Mouse (Mus musculus) urinary bladder, postnatal 14 days (tissue): ENCODE results near the gene Slc35f4.

Source experiments
- DNase-seq: peaks from one replicate; pipeline ENCODE4 v3.0.0; 2021; ENCODE audit warnings: low spot score

Gene Slc35f4

DNA sequence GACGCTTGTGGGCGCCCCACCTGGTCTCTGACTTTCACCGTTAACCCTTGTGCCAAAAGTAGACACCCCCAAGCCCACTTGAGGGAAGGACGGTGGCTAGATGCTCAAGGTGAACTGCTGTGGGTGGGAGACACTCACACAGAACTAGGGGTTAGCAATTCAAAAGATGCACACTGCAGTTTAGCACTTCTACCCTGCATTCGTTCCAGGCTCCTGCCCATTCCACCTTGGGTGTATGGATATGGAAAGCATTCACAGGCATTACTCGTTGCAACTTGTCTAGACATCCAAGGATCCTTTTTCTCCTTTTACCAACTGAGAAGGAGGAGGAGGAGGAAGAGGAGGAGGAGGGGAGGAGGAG, at the start of gene Slc35f4:
Gene Slc35f4, minus strand, starts transcription at position 116 of the 361 bp plus-strand sequence.
- no peak for DNase-seq

DNA sequence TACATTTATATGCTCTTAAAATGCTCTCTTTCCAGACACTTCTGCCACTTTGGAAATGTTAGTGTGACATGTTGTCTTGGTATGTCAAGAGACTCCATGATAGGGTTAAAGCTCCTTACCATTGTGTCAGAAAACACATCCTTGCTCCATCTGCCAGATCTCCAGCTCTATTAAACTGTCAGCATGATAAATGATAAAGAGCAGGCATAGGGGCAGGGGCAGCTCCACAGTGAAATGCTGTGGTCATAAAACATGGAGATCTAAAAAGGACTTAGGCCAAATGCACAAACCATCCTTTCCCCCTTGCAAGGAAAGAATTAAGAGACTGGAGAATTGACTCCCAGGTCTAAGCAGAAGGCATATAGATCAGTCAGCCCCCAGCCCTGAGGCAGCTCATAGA, 42.5 kb upstream of the Slc35f4 start:
- DNase-seq = no peak

DNA sequence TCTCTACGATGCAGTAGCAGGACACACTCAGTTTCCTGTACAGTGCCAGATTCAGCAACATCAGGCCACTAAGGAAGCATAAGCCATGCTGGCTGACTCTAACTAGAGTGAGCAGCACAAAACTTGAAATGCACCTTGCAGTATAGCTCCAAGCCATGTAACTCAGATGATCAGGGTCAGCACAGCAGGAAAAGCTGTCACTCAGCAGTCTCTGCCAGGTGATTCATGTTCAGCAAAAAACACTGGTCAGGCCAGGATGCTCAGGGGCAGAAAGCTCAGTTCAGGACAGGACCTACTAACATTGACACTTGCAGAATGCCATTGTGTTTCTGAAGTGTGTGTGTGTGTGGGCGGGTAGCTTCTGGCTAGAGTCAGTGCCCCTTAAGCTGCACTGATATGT, 34.9 kb upstream of the Slc35f4 start:
- no peak for DNase-seq

DNA sequence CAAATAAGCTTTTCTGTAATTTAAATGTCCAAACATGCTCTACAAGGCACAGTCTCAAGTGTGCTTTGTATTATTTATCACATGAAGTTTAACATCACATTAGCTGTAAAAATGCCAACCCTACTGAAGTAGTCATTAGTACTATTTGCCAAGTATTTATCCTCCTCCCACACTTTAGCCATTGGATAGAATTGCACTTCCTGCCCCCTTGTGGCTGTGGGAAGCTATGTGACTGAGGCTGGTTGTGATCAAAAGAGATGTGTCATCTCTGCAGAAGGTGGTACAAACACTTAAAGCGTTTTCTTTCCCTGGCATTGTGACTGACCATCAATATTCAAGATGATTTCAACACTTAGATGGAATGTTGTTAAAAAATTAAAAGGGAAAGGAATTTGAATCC, 14.3 kb upstream of the Slc35f4 start:
- peak; percentile 6 for DNase-seq

DNA sequence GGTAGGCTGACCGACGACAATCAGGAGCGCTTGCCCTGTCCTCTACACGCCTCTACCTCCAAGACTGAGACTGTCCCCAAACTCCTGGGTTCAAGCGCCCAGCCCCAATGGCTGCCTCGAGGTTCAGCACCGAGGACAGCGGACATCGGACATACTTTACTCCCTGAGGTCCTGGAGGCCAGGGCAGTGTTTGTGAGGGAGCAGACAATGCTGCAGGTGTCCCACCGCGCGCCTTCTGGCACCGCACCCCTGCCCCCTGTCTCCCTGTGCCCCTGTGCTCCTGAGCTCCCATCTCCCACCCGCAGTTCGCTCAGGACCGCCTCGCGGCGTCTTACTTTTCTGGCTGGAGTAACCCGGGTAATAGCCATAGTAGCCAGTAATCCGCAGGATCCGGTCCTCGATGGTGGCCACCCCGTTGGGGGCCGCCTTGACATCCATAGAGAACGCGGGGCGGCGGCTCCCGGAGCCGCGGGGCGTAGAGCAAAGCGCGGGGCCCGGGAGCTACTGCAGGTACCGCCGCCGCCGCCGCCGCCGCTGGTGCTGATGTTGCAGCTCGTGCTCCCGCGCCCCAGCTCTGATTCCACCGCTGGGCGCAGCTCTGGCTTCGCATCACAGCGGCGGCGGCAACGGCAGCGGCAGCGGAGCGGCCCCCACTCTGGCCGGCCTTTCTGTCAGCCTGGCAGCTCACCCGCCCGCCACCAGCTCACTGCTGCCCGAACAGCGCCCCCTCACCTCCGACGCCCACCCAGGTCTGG, 493 bp downstream of the Slc35f4 start:
- peak; percentile 63 for DNase-seq

DNA sequence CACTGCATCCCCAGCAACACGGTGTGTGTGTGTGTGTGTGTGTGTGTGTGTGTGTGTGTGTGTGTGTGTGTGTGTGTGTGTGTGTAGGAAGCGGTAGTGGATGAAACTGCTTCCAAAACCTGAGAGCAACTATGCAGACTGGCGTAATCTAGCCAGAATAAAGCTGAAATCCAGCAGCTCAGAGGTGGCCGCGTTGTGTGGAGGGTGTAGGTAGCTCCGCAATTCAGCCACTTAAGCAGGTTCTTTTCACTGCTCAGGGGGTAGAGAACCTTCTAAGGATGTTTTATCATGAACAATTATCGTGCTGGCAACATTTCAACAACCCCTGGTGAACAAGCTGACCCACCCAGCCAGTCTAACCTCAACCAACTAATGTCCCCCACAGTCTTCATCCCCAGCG, 1.2 kb downstream of the Slc35f4 start:
- DNase-seq = no peak

DNA sequence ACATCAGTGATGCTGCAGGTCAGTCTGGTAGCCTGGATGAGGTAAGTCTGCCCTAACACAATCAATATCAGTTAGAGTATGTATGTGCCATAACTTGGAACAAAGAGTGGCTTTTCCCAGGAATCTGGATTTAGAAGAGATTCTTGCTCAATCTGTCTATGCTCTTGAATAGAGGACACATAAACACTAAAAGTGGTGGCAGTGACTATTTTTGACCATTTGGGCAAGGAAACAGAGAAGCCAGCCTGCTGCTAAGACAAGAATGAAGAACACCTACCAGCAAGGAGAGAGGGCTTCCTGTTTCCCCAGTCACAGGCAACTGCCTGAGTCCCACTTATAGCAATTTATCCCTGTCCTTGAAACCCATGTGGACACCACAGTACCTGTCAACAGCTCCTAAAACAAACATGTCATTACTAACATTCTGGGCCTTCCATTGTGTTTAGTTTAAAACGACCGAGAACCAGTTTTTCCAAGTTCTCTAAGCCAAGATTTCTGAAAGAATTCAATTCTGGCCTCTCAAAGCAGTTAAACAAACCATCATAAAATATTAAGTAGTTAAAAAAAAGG, 10.7 kb downstream of the Slc35f4 start:
- DNase-seq = no peak

DNA sequence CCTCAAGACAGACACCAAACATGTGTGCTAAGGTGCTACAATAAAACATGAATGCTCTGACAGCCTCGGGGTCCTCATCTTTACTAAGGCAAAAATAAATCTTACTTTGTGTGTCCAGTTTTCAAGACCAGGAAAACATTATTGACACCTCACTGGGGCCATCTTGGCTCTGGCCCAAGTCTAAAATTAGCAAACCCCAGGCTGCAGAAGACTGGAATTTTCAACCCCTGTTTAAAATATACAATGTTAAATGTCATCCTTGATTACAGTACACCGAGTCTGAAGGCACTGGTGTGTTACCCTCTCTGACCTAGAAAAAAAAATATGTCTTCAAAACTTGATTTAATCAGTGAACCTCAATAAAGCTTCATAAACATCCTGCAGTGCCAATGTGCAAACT, 11.7 kb downstream of the Slc35f4 start:
- no peak for DNase-seq

DNA sequence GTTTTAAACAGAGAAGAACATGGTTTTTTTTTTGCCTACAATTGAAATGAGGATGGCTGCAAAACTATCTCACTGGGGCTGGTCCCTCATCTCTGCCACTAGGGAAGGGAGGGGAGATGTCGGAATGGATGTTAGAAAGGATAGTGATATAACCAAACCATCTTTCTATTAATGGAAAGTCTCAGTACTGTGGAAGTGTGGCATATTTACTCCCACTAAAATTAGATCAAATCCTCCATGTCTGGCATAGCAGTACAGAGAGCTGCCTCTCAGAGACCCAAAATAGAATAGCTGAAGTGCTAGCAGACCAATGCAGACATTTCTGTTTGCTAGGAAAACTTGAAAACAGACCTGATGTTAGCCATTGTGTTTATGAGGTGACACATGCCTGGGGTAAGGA, 30.7 kb downstream of the Slc35f4 start:
- DNase-seq = no peak

DNA sequence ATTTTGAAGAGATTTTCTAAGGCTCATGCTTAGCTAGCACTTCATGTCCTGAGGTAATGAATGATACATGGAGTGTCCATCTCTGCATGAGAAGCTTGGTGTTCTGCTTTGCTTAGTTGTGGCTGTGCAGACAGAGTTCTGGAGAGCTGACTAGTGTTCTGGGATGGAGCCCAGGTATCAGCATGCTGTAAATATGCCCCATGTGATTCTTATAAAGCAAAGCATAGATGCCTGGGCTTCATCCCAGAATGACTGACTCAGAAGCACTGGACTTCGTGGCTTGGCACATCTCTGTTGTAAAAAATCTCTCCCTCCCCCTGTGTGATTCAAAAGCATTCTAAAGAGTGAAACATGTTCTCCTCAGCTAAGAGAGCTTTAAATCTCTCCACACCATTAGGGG, 32.1 kb downstream of the Slc35f4 start:
- DNase-seq = peak; percentile 28

DNA sequence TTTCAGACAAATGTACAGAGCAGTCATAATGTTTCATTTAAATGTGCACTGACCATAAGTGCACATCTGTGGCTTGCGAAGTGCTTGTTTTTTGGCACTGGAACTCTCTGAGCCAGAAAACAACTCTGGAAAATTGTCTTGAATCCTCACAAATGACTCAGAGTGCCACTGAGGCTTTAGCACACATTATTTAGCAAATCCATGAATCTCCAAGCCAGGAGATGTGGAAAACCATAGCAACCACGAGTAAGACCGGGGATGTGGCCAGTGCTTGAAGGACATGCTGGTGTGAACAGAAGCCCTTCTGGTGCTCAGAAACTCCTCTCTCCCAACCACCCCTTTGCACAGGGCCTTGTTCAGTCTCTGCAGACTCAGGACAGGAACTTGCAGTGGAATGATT, 33.3 kb downstream of the Slc35f4 start:
- no peak for DNase-seq

DNA sequence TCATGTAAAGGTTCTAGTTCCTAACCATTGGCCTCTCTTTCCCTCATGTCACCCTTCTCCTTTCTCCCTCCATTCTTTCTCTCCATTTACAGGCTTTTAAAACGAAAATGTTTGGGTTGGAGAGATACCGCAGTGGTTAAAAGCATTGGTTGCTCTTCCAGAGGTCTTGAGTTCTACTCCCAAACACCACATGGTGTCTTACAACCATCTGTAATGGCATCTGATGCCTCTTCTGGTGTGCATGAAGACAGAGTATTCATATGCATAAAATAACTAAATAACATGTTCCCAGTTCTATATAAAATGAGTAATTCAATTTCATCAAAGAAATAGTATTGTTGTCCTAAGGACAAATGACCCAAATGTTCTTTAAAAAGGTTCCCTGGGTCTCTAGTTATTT, 49.2 kb downstream of the Slc35f4 start:
- DNase-seq = no peak

DNA sequence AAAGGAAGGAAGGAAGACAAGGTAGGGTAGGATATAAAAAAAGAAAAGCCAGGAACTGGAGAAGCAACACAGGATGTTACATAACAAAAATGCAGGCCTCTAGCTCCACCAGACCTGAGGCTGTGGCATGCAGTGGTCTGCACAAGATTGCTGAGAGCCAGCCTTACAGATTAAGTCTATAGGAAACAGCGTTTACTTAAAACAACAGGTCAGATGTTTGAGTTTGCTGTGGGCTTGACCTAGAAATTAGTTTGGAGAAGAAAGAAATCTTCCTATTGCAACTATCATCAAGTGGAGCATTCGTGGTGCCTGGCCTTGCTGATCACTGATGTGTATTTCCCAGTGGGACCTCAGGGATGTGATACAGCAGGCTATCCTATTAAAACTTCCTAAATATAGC, 64.1 kb downstream of the Slc35f4 start:
- no peak for DNase-seq

DNA sequence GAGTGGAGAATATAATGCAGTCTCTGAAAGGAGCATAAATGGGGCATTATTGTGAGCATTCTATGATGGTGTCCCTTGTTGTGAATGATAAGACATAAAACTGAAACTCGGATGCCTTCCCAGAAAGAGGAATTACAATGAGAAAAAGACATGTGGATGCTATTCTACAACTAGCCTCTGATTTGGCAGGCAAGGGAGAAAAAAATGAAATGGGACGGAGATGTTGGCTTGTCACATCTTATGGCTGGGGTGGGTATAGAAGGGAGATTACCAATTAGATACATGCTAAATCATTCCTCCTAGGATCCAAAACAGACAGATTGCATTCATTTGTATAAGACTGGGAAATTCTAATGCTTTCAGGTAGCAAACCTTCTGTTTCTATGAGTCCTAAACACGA, 65.0 kb downstream of the Slc35f4 start:
- no peak for DNase-seq

DNA sequence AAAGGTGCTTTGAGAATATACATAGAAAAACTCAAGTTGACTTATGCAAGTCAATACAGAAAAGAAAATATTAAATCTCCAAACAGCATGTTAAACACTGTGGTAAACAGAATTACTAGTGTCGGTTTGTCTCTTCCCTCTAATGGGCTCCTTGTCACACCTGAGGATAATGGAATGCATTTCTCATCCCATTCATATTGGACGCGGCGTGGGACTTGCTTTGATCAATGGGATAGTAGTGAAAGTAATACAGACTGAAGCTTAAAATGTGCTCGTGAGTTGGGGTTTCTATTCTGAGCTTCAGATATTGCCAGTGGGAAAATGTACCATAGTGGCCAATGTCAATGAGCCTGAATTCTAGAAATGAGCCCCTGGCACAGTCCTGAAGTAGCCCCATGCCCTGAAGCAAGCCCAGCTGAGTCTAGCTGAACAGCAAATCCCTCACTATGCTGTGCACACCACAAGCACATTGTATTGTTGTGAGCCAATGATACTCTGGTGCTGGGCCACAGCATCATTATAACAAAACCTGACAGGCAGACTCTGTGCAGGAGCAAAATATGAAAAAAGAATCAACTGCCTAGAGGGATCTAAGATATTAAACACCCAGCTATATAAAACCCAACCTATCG, 71.4 kb downstream of the Slc35f4 start:
- no peak for DNase-seq

DNA sequence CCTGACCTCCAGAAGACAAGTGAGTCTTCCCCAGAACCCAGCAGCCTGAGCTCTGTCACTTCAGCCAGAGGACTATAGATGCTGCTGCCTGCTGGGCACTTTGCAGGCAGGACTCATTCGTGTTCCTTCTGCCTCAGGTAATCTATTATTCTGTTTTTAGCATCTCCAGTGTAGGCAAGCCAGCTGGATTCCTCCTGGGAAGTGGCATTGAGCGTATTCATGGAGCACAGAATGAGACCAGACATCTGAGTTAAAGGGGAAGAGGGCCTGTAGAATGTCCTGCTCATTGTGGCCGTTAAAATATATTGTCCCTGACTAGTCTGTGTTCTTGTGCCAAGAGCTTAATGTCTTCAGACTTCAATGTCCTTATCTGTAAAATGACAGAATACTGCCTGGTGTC, 72.1 kb downstream of the Slc35f4 start:
- DNase-seq = no peak

DNA sequence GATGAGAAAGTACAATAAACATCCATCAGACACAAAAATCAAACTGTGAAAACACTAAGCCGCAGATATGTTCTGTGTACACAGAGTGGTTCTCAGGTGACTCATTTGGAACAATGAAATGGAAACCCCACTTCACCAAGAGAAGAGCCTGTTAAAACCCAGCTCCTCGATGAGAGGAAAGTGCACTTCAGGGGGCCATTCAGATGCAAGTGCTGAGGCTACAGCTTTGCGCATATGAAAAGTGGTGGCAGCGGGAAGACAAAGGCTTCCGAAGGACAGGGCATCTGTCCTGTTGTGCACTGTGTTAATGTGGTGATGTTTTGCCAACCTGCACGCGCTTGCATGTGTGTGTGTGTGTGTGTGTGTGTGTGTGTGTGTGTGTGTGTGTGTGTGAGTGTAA, 78.2 kb downstream of the Slc35f4 start:
- no peak for DNase-seq

DNA sequence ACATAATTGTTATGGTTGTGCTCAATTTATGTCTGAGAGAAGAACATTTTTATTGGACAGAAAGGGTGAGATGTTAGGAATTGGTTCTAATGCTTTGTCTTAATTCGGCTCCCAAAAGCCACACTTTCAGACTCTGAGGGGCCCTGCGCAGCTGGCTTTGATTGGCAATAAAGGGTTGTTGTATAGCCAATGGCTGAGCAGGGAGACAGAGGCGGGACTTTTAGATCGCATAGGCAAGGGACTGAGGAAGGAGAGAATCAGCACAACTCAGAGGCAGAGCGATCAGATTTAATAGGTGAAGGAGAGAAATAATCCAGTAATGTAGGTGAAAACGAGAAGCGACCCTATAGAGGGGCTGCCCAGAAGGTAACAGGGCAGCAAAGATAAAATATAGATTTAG, 79.4 kb downstream of the Slc35f4 start:
- DNase-seq = no peak

DNA sequence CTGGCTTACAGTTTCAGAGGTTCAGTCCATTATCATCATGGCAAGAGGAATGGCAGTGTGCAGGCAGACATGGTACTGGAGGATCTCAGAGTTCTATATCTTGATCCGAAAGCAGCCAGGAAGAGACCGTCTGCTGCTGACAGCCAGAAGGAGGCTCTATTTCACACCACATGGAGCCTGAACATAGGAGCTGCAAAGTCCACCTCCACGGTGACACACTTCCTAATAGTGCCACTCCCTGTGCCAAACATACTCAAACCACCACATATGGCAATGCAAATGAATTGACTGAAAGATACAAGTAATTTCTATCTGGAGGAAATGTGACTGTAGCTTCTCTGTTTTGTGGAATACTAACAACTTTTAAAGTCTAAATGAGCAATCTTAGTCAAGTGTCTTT, 89.0 kb downstream of the Slc35f4 start:
- no peak for DNase-seq

DNA sequence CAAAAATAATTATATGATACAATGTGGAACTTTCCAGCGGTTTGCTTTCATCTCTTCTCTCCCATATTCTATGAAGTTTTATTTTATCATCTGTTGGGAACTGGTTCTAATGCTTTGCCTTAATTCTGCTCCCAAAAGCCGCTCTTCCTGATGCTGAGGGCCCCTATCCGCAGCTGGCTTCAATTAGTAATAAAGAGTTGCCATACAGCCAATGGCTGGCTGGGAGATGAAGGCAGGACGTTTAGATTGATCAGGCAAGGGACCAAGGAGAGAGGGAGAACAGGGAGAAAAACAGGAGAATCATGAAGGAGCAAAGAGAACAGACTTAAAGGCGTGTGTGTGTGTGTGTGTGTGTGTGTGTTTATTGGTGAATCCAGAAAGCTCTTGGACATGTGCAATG, 94.0 kb downstream of the Slc35f4 start:
- DNase-seq = no peak

DNA sequence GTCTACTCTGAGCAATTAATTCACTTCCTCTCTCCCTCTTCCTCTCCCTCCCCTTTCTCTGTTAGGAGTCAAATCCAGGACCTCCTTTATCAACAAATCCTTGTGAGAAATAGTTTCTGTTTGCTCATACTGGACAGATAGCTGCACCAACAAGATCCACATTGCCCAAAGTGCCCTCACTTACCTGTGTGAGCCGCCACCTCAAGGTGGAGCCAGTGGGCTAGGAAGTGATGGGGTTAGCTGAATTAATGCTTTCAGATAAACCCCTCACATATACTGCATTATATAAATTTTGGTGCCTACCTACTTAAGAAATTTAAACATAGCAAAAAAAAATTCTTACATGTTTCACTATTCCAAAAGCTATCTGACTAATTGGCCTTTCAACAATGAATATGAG, 133.4 kb downstream of the Slc35f4 start:
- no peak for DNase-seq

DNA sequence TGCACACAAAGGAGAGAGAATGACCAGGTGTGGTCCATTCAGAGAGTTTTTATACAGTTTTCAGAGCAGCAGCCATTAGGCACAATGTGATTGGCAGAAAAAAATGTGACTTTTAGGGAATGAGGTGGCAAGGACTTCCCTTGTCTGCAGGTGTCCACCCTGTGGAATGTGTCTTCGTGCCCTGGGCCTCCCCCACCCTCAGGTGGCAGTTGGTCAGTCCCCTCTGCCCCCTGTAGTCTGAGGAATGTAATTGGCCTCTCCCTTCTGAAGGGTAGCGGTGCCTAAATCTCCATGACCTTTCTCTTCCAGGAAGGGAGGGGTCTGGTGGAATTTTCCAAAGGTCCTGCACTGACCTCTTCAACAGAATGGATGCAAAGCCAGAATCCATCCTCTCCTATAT, 163.7 kb downstream of the Slc35f4 start:
- no peak for DNase-seq

DNA sequence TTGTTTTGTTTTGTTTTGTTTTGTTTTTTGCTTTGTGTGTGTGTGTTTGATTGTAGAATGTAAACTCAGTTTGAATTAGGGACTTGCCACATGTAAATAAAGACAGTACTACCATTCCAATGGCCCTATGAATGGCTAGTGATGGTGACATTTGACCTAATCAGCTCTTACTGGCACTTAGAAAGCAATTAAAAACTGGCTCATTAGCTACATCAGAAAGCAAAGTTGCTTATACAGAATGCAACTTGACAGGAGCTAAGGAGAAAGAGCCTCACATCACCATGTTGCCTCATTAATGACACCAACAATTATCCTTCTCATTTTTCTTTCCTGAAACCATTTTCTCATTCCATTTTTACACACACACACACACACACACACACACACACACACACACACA, 170.3 kb downstream of the Slc35f4 start:
- DNase-seq = no peak

DNA sequence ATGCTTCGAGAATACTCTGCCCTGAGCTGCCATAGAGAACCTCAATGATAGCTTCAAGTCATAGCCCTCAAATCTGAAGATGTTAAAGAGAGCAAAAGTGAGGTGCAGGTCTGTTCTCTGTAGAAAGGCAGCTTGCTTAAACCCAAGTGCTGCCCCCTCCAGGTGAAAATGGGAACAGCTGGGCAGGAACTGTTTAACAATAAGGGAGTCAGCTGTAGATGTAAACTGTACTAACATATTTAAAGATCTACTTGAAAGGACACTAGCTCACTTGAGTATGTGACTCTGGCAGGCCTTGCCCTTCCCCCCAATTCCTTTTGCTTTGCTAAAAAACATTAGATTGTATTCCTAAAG, 177.0 kb downstream of the Slc35f4 start:
- DNase-seq = peak; percentile 54
